Mouse (Mus musculus): ENCODE measurements at regions not wholly inside any gene's neighbourhood (a gene's known extent, or its start where the extent isn't known, plus 50 kb on each side); places are given as distances from the start of the nearest gene placed in this dataset.
A peak's percentile ranks its signal among the peaks of the same experiment; 100 is the strongest.

DNA sequence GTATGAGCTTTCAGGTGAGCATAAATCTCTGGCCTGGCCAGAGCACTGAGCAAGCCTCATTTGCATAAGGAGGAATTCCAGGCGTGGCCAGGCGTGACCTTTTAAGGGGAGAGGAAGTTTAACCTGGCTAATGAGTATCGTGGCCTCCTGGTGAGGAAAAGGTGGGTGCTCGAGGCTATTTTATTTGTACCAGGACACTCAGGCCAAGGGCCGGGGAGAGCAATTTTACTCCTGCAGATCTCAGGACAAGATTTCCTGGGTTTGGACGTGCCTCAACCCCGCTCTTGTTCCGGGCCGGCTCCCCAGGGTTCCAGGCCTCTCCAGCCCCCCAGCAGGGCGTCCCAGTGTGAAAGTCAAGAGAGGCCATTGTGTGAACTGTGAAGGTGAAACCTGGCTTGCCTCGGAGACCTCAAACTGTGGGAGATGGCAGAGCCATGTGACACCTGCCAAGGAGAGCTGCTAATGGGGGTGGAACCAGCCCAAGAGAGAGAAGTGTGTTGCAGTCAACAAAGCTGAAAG lies 54.3 kb upstream of the Hs6st1 start:
- no peak for TF ChIP-seq MAFK (IDR thresholded peaks at IDR 0.05; ENCODE audit: insufficient read depth, low read depth, low read length)
- no peak for TF ChIP-seq ZNF384 (IDR thresholded peaks at IDR 0.05; ENCODE audit: low read depth, low read length)
- no peak for TF ChIP-seq ZC3H11A (IDR thresholded peaks at IDR 0.05; ENCODE audit: borderline replicate concordance, low read depth, low read length)
- no peak for TF ChIP-seq CHD2 (IDR thresholded peaks at IDR 0.05; ENCODE audit: low read depth, low read length)
- no peak for TF ChIP-seq HCFC1 (IDR thresholded peaks at IDR 0.05; ENCODE audit: borderline replicate concordance, insufficient read depth, low read length)
- Histone ChIP-seq H3K9ac (ENCODE audit: insufficient read depth, low read depth, low read length, poor library complexity, severe bottlenecking) (peak overlapping the region; percentile 35; the same call in 1 of the 2 replicates), H3K4me1 (ENCODE audit: control insufficient read depth in 2 of 2, insufficient read depth in 2 of 2, low read length in 2 of 2, poor library complexity in 1 of 2) (peaks cover 31 to 33% of the 10 kb centered on the region in 2 experiments), H3K36me3 (ENCODE audit: control insufficient read depth, insufficient read depth, low read length, poor library complexity, severe bottlenecking) (no peaks in the 10 kb centered on the region; the same call in 1 of the 2 replicates), H3K9me3 (ENCODE audit: control insufficient read depth, insufficient read depth, low read depth, low read length) (no peaks in the 10 kb centered on the region), H3K4me3 (ENCODE audit: insufficient read depth in 1 of 2, low read depth in 1 of 2, low read length in 2 of 2, poor library complexity in 1 of 2, severe bottlenecking in 1 of 2) (0 out of 4 replicates have a peak overlapping the region, but pooled peaks of 1 of the 2 experiments have one; percentile 5), H3K27ac (ENCODE audit: insufficient read depth, low read depth, low read length, poor library complexity, severe bottlenecking) (peak overlapping the region; percentile 99)
- in situ Hi-C loops (cut with MboI; ENCODE audit: low sequenced_read_pairs in 2 of 2, unreplicated experiment in 2 of 2) = loop anchor here in 1 of 2 experiments (10.0 kb wide), 1 partner anchor 51 kb away; the partner anchor contains the start of gene Hs6st1
- DNase-seq (ENCODE audit: low read depth, low spot score) = peak; percentile 94

DNA sequence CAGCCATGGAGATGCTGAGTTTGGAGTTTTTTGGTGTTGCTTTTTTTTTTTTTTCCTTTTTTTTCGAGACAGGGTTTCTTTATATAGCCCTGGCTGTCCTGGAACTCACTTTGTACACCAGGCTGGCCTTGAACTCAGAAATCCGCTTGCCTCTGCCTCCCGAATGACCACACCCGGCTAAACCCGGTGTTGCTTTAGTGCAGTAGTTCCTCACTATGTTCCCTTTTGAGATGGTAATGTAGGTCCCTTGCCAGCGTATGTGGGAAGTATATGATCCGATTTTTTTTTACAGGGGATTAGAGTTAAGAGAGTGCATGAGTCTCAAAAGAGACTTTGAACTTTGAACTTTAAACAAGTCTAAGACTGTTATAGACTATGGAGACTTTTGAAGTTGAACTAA lies 53.8 kb upstream of the Hs6st1 start:
- in situ Hi-C loops (cut with MboI; ENCODE audit: low sequenced_read_pairs in 2 of 2, unreplicated experiment in 2 of 2) = loop anchor here in 1 of 2 experiments (10.0 kb wide), 1 partner anchor 50 kb away; the partner anchor contains the start of gene Hs6st1
- Histone ChIP-seq H3K9me3 (ENCODE audit: control insufficient read depth, insufficient read depth, low read depth, low read length) (no peaks in the 10 kb centered on the region), H3K9ac (ENCODE audit: insufficient read depth, low read depth, low read length, poor library complexity, severe bottlenecking) (no peak overlapping the region; the same call in 1 of the 2 replicates), H3K27ac (ENCODE audit: insufficient read depth, low read depth, low read length, poor library complexity, severe bottlenecking) (peak overlapping the region; percentile 99), H3K36me3 (ENCODE audit: control insufficient read depth, insufficient read depth, low read length, poor library complexity, severe bottlenecking) (no peaks in the 10 kb centered on the region; the same call in 1 of the 2 replicates), H3K4me3 (ENCODE audit: insufficient read depth in 1 of 2, low read depth in 1 of 2, low read length in 2 of 2, poor library complexity in 1 of 2, severe bottlenecking in 1 of 2) (no peak overlapping the region), H3K4me1 (ENCODE audit: control insufficient read depth in 2 of 2, insufficient read depth in 2 of 2, low read length in 2 of 2, poor library complexity in 1 of 2) (peaks cover 31 to 33% of the 10 kb centered on the region in 2 experiments)
- DNase-seq (ENCODE audit: low read depth, low spot score) = no peak
- TF ChIP-seq HCFC1 (IDR thresholded peaks at IDR 0.05; ENCODE audit: borderline replicate concordance, insufficient read depth, low read length) (no peak), ZC3H11A (IDR thresholded peaks at IDR 0.05; ENCODE audit: borderline replicate concordance, low read depth, low read length) (no peak), MAFK (IDR thresholded peaks at IDR 0.05; ENCODE audit: insufficient read depth, low read depth, low read length) (0 out of 2 replicates have a peak, but pooled peaks have one; percentile 33), CHD2 (IDR thresholded peaks at IDR 0.05; ENCODE audit: low read depth, low read length) (0 out of 2 replicates have a peak, but pooled peaks have one; percentile 41), ZNF384 (IDR thresholded peaks at IDR 0.05; ENCODE audit: low read depth, low read length) (0 out of 2 replicates have a peak, but pooled peaks have one; percentile 75)

DNA sequence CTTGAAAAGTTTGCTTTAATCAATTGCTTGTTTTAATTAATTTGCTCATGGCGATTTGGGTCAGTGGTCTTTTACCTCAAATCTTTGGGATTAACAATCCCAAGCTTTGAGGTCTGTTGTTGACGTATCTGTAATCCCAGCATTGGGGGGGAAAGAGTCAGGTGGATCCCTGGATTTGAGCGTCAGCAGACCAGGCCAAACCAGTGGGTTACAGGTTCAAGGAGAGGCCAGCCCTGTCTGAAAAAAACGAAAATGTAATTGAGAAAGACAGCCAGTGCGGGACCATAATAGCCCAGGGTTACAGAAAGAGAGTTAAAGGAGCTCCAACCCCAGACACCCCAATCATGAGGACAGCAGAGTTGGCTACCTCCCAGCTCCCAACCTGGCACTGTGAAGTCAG lies 53.0 kb upstream of the Hs6st1 start:
- Histone ChIP-seq H3K27ac (ENCODE audit: insufficient read depth, low read depth, low read length, poor library complexity, severe bottlenecking) (peak overlapping the region; percentile 99), H3K9me3 (ENCODE audit: control insufficient read depth, insufficient read depth, low read depth, low read length) (no peaks in the 10 kb centered on the region), H3K4me1 (ENCODE audit: control insufficient read depth in 2 of 2, insufficient read depth in 2 of 2, low read length in 2 of 2, poor library complexity in 1 of 2) (peaks cover 31 to 33% of the 10 kb centered on the region in 2 experiments), H3K36me3 (ENCODE audit: control insufficient read depth, insufficient read depth, low read length, poor library complexity, severe bottlenecking) (no peaks in the 10 kb centered on the region; the same call in 1 of the 2 replicates), H3K9ac (ENCODE audit: insufficient read depth, low read depth, low read length, poor library complexity, severe bottlenecking) (peak overlapping the region; percentile 54; the same call in 1 of the 2 replicates), H3K4me3 (ENCODE audit: insufficient read depth in 1 of 2, low read depth in 1 of 2, low read length in 2 of 2, poor library complexity in 1 of 2, severe bottlenecking in 1 of 2) (no peak overlapping the region)
- in situ Hi-C loops (cut with MboI; ENCODE audit: low sequenced_read_pairs in 2 of 2, unreplicated experiment in 2 of 2) = loop anchor here in 1 of 2 experiments (10.0 kb wide), 1 partner anchor 50 kb away; the partner anchor contains the start of gene Hs6st1
- TF ChIP-seq CHD2 (IDR thresholded peaks at IDR 0.05; ENCODE audit: low read depth, low read length) (no peak), ZNF384 (IDR thresholded peaks at IDR 0.05; ENCODE audit: low read depth, low read length) (0 out of 2 replicates have a peak, but pooled peaks have one; percentile 40), ZC3H11A (IDR thresholded peaks at IDR 0.05; ENCODE audit: borderline replicate concordance, low read depth, low read length) (no peak)
- DNase-seq (ENCODE audit: low read depth, low spot score) = no peak

GRCm38 (mm10) chr1:36016566-36016965 lies 51.6 kb upstream of the Hs6st1 start:
- Histone ChIP-seq H3K4me1 (ENCODE audit: control insufficient read depth in 2 of 2, insufficient read depth in 2 of 2, low read length in 2 of 2, poor library complexity in 1 of 2) (peaks cover 31% of the 10 kb centered on the region in 2 experiments), H3K9me3 (ENCODE audit: control insufficient read depth, insufficient read depth, low read depth, low read length) (no peaks in the 10 kb centered on the region), H3K4me3 (ENCODE audit: insufficient read depth in 1 of 2, low read depth in 1 of 2, low read length in 2 of 2, poor library complexity in 1 of 2, severe bottlenecking in 1 of 2) (peak overlapping the region; percentile 22 to 34; a peak in 1 of 4 replicates), H3K36me3 (ENCODE audit: control insufficient read depth, insufficient read depth, low read length, poor library complexity, severe bottlenecking) (no peaks in the 10 kb centered on the region), H3K9ac (ENCODE audit: insufficient read depth, low read depth, low read length, poor library complexity, severe bottlenecking) (peak overlapping the region; percentile 54; the same call in 1 of the 2 replicates), H3K27ac (ENCODE audit: insufficient read depth, low read depth, low read length, poor library complexity, severe bottlenecking) (peak overlapping the region; percentile 99)
- in situ Hi-C loops (cut with MboI; ENCODE audit: low sequenced_read_pairs in 2 of 2, unreplicated experiment in 2 of 2) = loop anchor here in 1 of 2 experiments (10.0 kb wide), 1 partner anchor 48 kb away; the partner anchor contains the start of gene Hs6st1
- no peak for DNase-seq (ENCODE audit: low read depth, low spot score)
- no peak for TF ChIP-seq ZC3H11A (IDR thresholded peaks at IDR 0.05; ENCODE audit: borderline replicate concordance, low read depth, low read length)
- no peak for TF ChIP-seq ZNF384 (IDR thresholded peaks at IDR 0.05; ENCODE audit: low read depth, low read length)
- TF ChIP-seq CHD2 (IDR thresholded peaks at IDR 0.05; ENCODE audit: low read depth, low read length) = no peak
- TF ChIP-seq MAFK (IDR thresholded peaks at IDR 0.05; ENCODE audit: insufficient read depth, low read depth, low read length) = no peak
